Mouse (Mus musculus) adrenal gland, adult 8-10 months (tissue): ENCODE data around the gene Dgkd. TPM values are rescaled to one million over a fixed set of nuclear protein-coding genes. Genes with fewer than 3 reads are reported as not detected.
"Not testable (repeated sequence)": the region's sequence is repeated elsewhere in the genome, so short reads cannot be mapped to it uniquely, and the experiment has no call there.

Source experiments
- DNase-seq: peaks from one replicate; pipeline ENCODE4 v3.0.0; 2022
- total RNA-seq, 4 experiments: library from RNA; stranded (reverse); gene quantifications; 2 replicates each; pipeline ENCODE4 v1.2.4; 2022

Gene Dgkd
- total RNA-seq, result 10 to 100 TPM; 38.9 to 56.4 (median 54.5) TPM

- DNase-seq, result peak; percentile 25
Observed at GRCm38 (mm10) chr1:87852892-87853600, at the start of gene Dgkd. Gene Dgkd, plus strand, starts transcription at chr1:87853287.

- DNase-seq, result no peak
Observed at GRCm38 (mm10) chr1:87803576-87803975, 49.5 kb upstream of the Dgkd start, which contains the start of gene Sag. Gene Sag, plus strand, starts transcription at chr1:87803680.

- no peak for DNase-seq
Observed at GRCm38 (mm10) chr1:87807751-87808150, 45.3 kb upstream of the Dgkd start.

GRCm38 (mm10) chr1:87811391-87811790 is 41.7 kb upstream of the Dgkd start:
- DNase-seq, result no peak

GRCm38 (mm10) chr1:87812061-87812460 is 41.0 kb upstream of the Dgkd start:
- DNase-seq, result no peak

GRCm38 (mm10) chr1:87813155-87813554 is 39.9 kb upstream of the Dgkd start:
- no peak for DNase-seq

- no peak for DNase-seq
Observed at GRCm38 (mm10) chr1:87813681-87814080, 39.4 kb upstream of the Dgkd start.

GRCm38 (mm10) chr1:87824420-87824995 is 28.6 kb upstream of the Dgkd start:
- no peak for DNase-seq

- DNase-seq, result no peak
Observed at GRCm38 (mm10) chr1:87825281-87825680, 27.8 kb upstream of the Dgkd start.

GRCm38 (mm10) chr1:87825991-87826390 is 27.1 kb upstream of the Dgkd start:
- DNase-seq, result peak; percentile 65

GRCm38 (mm10) chr1:87826474-87826873 is 26.6 kb upstream of the Dgkd start:
- DNase-seq, result no peak

GRCm38 (mm10) chr1:87827476-87827875 is 25.6 kb upstream of the Dgkd start:
- DNase-seq, result not testable (repeated sequence)

GRCm38 (mm10) chr1:87828185-87828584 is 24.9 kb upstream of the Dgkd start:
- peak; percentile 56 for DNase-seq

GRCm38 (mm10) chr1:87828926-87829580 is 24.0 kb upstream of the Dgkd start:
- no peak for DNase-seq

- no peak for DNase-seq
Observed at GRCm38 (mm10) chr1:87829621-87830211, 23.4 kb upstream of the Dgkd start.

GRCm38 (mm10) chr1:87836453-87836852 is 16.6 kb upstream of the Dgkd start:
- DNase-seq, result no peak

GRCm38 (mm10) chr1:87837018-87837417 is 16.1 kb upstream of the Dgkd start:
- no peak for DNase-seq

GRCm38 (mm10) chr1:87840411-87841208 is 12.5 kb upstream of the Dgkd start:
- no peak for DNase-seq

- peak; percentile 37 for DNase-seq
Observed at GRCm38 (mm10) chr1:87846801-87847474, 6.1 kb upstream of the Dgkd start.

- no peak for DNase-seq
Observed at GRCm38 (mm10) chr1:87847475-87848168, 5.5 kb upstream of the Dgkd start.
